Mouse (Mus musculus): ENCODE data around the gene Slc28a1. TPM values are rescaled to one million over a fixed set of nuclear protein-coding genes. Genes with fewer than 3 reads are reported as not detected.

Slc28a1 gene
- total RNA-seq, 2 experiments from 2014 or later, result not detected

DNA sequence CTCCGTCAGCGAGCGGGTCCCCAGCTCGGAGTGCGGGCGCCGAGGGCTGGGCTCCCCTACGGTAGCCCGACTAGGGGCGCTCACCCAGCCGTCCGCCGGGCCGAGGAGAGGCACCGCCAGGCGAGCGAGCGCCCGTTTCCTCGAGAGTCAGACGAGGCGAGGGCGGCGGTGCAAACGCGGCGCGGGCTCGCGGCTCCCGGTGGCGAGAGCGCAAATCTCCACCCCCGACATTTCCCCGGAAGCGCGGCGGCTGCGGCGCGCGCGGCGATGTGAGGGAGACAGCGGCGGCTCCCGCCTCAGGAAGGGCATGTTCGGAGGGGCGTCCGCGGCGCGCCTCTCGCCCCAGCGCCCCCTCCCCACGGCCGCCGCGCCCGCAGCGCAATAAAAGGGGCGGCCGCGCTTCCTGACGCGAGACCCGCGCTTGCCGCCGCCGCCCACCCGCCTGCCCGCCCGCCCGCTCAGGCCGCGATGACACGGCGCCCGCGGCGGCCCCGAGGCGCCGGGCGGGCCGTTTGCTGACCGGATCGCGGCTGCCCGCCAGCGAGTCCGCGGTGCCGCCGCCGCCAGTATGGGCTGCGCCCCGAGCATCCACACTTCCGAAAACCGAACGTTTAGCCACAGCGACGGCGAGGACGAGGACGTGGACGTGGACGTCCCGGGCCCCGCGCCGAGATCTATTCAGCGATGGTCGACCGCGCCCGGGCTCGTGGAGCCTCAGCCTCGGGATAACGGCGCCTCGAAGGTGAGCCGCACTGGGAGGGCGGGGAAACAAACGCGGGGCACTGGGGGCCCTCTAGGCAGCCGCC, 99.0 kb downstream of the Slc28a1 start, which contains the start of gene Pde8a:
Pde8a (plus strand) TSS at position 250 of the 806 bp plus-strand sequence.
- peak in 1 of 2 experiments; percentile 6 for DNase-seq

DNA sequence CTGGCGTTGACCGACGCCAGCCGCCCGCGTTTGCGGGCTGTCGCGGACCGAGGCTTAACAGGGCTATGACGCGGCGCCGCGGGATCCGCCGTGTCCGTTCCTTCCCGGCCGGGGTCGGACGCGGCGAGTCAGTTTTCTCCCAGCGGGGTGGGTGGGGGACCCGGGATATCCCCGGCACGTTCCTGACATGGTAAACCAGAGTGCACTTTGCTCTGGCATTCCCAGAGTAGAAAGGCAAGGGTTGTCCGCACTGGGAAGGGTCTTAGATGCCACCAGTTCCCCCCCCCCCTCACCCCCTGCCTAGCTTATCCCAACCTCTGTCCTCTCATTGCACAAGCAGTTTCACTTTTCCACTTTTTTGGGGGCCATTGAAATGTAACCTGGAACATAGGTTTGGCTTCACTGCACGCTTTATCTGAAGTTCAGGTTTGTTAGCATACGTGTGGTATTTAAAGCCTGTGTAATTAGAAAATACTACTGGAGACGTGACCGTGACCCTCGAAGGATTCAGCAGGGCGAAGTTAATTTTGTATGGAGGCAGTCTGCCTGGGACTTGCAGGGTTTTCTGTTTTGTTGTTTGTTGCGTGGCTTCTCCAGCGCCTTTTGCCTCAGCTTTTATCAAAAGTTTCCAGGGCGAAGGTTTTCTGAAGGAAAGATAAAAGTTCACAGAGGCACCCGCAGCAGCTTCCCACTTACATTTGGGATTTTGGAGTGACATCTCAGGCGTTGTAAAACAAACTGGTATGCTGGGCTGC, 99.7 kb downstream of the Slc28a1 start:
- DNase-seq, result no peak

- DNase-seq, result no peak
Measured at GRCm38 (mm10) chr7:81215950-81216349, 101.4 kb downstream of the Slc28a1 start.

- DNase-seq, result no peak
Measured at GRCm38 (mm10) chr7:81219321-81219720, 104.7 kb downstream of the Slc28a1 start.

Other genes starting within 250 kb of the Slc28a1 start
- gene Wdr73, start 213.5 kb upstream of the Slc28a1 start, total RNA-seq (2021), result 10 to 100 TPM; 24.5 to 28.7 TPM
- gene Nmb, start 209.7 kb upstream of the Slc28a1 start, total RNA-seq (2021), result 10 to 100 TPM in 1 of 2 experiments, 1 to 10 TPM in 1; 9.9 to 11.0 TPM
- gene Sec11a, start 167.0 kb upstream of the Slc28a1 start, total RNA-seq (2021), result 10 to 100 TPM; 52.5 to 59.6 TPM
- 10 to 100 TPM; 19.3 to 26.4 TPM for gene Zfp592, start 121.1 kb upstream of the Slc28a1 start, total RNA-seq (2021)
- gene Alpk3, start 57.2 kb upstream of the Slc28a1 start, total RNA-seq (2021), result under 1 TPM; 0.46 to 0.62 TPM
- gene Pde8a, start 98.8 kb downstream of the Slc28a1 start, total RNA-seq (2021), result 1 to 10 TPM; 7.5 to 8.3 TPM
- 100 to 1,000 TPM; 546 to 562 TPM for gene Rps17, start 230.5 kb downstream of the Slc28a1 start, total RNA-seq (2021)

Data from layer of hippocampus, postnatal 36 days (tissue).